Mouse (Mus musculus) limb, embryonic 14.5 days (tissue): Measurements from ENCODE around the gene Plcl2. TPM values are rescaled to one million over a fixed set of nuclear protein-coding genes. Genes with fewer than 3 reads are reported as not detected.
A peak's percentile ranks its signal among the peaks of the same experiment; 100 is the strongest.

ENCODE experiments used
- ATAC-seq: fragments of 200-750 bp; cut with Nextera tagmentation; 2 replicates; pipeline ENCODE4 v1.8.0; 2017; ENCODE audit warnings: low read depth, moderate number of reproducible peaks, moderate TSS enrichment; ENCODE audit not compliant: low FRiP score
- DNase-seq: peaks from one replicate; pipeline ENCODE4 v3.0.0-alpha.2; 2015; ENCODE audit warnings: low spot score
- H3K27ac ChIP-seq: fragments of 300-500 bp; sonication (generic); replicated peaks from 2 replicates; pipeline ENCODE4 v1.5.1; 2014; ENCODE audit warnings: low read depth, mild to moderate bottlenecking, low read length, moderate library complexity, mixed read lengths
- H3K27me3 ChIP-seq: fragments of 300-500 bp; sonication (generic); 2 replicates; pipeline ENCODE4 v1.6.1; 2014; ENCODE audit warnings: low read length, mixed read lengths; ENCODE audit not compliant: control insufficient read depth, insufficient read depth
- H3K36me3 ChIP-seq: fragments of 300-500 bp; sonication (generic); 2 replicates; pipeline ENCODE4 v1.6.1; 2014; ENCODE audit warnings: mild to moderate bottlenecking, low read length, moderate library complexity, mixed read lengths; ENCODE audit not compliant: control insufficient read depth, insufficient read depth
- H3K4me1 ChIP-seq: fragments of 300-500 bp; sonication (generic); 2 replicates; pipeline ENCODE4 v1.6.1; 2014; ENCODE audit warnings: antibody characterized with exemption, low read length, mixed read lengths; ENCODE audit not compliant: control insufficient read depth, insufficient read depth
- H3K4me2 ChIP-seq: fragments of 300-500 bp; sonication (generic); replicated peaks from 2 replicates; pipeline ENCODE4 v1.6.1; 2014; ENCODE audit warnings: low read depth, mild to moderate bottlenecking, low read length, moderate library complexity; ENCODE audit not compliant: severe bottlenecking
- H3K4me3 ChIP-seq: fragments of 300-500 bp; sonication (generic); replicated peaks from 2 replicates; pipeline ENCODE4 v1.5.1; 2014; ENCODE audit warnings: low read length
- H3K9ac ChIP-seq: fragments of 300-500 bp; sonication (generic); 2 replicates; pipeline ENCODE4 v1.6.1; 2014; ENCODE audit warnings: mild to moderate bottlenecking, low read depth, low read length, moderate library complexity; ENCODE audit not compliant: severe bottlenecking
- H3K9me3 ChIP-seq: fragments of 300-500 bp; sonication (generic); 2 replicates; pipeline ENCODE4 v1.6.1; 2016; ENCODE audit warnings: low read length; ENCODE audit not compliant: control insufficient read depth
- POLR2A ChIP-seq: fragments of 200-500 bp; IDR thresholded peaks from 2 replicates; pipeline ENCODE4 v1.8.0; 2012; ENCODE audit warnings: inconsistent platforms, mild to moderate bottlenecking, moderate library complexity, borderline replicate concordance; ENCODE audit not compliant: insufficient read depth, insufficient read length; ENCODE audit errors: extremely low read depth
- WGBS: fragments of 180-500 bp; shearing (Covaris S2); extraction: QIAGEN DNeasy Blood & Tissue Kit; methylation state at CpG from one replicate; pipeline ENCODE4 v1.1.7; 2014; 5-methylcytosine and 5-hydroxymethylcytosine counted together
- polyA plus RNA-seq, 2 experiments: library from polyadenylated mRNA; depleted of rRNA in 1 of 2; stranded (reverse) in 1 of 2; unstranded in 1 of 2; fragments of >200 nt; fragmentation: Nextera tagmentation in 1 of 2; extraction: Ambion mirVana in 1 of 2; gene quantifications; 2 replicates each; pipeline versions ENCODE4 v1.2.1 to v1.2.3; 2012 to 2014

The Plcl2 gene
- polyA plus RNA-seq, 2 experiments, result 4.9 to 6.7 TPM

DNA sequence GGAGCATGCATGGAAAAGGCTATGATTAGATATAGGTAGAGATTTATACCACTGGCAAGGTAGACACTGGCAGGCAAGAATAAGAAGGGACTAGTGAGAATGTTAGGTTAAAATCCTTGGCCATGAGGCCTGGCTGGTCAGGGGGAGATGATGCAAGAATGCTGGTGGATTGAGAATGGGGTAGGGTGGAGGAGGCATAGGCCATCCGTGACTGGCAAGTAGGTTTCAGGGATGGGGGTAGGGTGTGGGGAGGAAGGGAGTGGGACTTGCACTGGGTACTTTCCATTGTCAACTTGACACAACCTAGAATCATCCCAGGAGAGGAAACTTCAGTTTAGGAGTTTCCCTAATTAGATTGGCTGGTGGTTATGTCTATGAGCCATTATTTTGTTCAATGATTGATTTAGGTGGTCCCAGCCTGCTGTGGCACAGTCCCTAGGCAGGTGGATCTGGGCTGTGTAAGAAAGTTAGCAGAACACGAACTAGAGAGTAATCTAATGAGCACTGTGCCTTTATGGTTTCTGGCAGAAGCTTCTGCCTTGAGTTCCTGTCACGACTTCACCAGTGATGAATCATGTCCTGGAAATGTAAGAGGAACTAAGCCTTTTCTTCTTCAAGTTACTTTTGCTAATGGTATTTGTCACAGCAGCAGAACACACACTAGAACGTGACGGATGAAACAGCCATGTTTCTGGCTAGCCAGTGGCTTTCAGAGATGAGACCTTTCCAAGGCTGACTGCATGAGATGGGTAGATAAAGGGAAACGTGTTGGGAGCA lies 4.9 kb upstream of the Plcl2 start:
- no peak overlapping the region for H3K4me3 ChIP-seq
- WGBS, result 80% methylated on average over 6 of the region's 6 CpGs
- ATAC-seq, result no peak

DNA sequence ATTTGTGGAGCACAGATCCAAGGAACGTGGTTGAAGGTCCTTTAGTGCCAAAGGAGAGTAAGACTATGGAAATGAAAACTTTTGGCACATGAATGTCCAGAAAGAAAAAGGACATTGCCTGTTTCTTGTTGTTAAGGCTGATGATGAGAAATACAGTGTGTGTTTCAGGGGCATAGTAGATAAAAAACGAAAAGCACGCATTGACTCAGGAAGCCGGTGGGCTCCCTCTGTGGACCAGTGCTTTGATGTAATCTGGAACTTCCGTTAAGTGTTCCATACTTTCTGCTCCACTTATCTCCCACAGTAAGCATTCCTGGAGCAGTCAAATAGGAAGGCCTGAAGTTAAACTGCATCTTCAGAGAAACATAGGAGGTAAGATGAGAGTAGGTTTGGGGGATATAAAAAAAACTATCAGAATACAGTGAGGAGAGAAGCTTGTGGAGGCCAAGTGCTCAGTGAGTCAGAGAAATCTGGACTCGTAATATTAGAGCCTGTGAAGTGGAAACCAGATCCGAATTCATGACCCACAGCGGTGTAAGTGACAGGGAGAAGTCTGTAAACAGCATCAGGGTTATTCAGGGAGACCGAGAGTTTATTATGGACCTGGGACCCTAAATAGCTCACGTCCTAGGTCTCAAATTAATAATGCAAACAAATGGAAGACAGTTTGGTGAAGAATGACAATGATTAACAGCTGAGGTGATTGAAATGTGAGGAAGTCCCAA lies 3.1 kb upstream of the Plcl2 start:
- H3K4me3 ChIP-seq, result no peak overlapping the region
- WGBS, result 55% methylated on average over 10 of the region's 10 CpGs
- H3K27me3 ChIP-seq, result peaks cover 5% of the 10 kb centered on the region; the same call in 1 of the 2 replicates
- H3K4me1 ChIP-seq, result peaks cover 8% of the 10 kb centered on the region
- no peak overlapping the region for H3K27ac ChIP-seq
- no peak overlapping the region for H3K4me2 ChIP-seq
- no peak for TF ChIP-seq POLR2A
- no peaks in the 10 kb centered on the region for H3K9me3 ChIP-seq
- H3K36me3 ChIP-seq, result no peaks in the 10 kb centered on the region
- ATAC-seq (peak; percentile 39; the same call in 1 of the 2 replicates), DNase-seq (no peak)
- no peak overlapping the region for H3K9ac ChIP-seq

More for the DNA sequence above, 4.9 kb upstream of the Plcl2 start:
- DNase-seq, result no peak
- peaks cover 6% of the 10 kb centered on the region; the same call in 1 of the 2 replicates for H3K4me1 ChIP-seq
- no peak overlapping the region for H3K9ac ChIP-seq
- H3K36me3 ChIP-seq, result no peaks in the 10 kb centered on the region
- no peaks in the 10 kb centered on the region for H3K9me3 ChIP-seq
- H3K4me2 ChIP-seq, result no peak overlapping the region
- no peak overlapping the region for H3K27ac ChIP-seq
- no peak for TF ChIP-seq POLR2A
- peaks cover 5% of the 10 kb centered on the region; the same call in 1 of the 2 replicates for H3K27me3 ChIP-seq

DNA sequence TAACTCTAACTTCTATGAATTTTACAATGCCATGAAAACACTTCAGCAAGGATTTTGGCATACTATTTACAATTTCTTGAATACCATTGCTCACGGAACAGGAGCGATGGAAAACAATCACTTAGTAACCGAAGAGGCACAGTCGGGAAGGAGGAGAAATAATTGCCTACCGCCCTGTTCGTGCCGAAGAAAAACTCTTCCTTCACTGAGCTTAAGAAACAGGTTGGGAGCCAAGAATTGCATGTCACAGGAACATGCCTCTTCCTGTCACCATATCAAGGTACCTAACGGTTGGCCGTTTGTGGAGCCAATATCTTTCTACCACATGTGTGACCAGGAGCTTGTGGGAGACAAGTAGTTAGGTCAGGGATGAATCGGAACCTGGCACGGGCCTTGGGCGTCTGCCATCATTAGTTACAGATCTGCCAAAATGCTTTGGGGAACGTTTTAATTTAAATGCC lies 2.3 kb upstream of the Plcl2 start:
- no peaks in the 10 kb centered on the region for H3K9me3 ChIP-seq
- peaks cover 5% of the 10 kb centered on the region; the same call in 1 of the 2 replicates for H3K27me3 ChIP-seq
- ATAC-seq, result no peak
- no peak overlapping the region for H3K27ac ChIP-seq
- no peaks in the 10 kb centered on the region for H3K36me3 ChIP-seq
- 61% methylated on average over 13 of the region's 13 CpGs for WGBS
- no peak overlapping the region for H3K4me2 ChIP-seq
- H3K4me3 ChIP-seq, result no peak overlapping the region
- peaks cover 8% of the 10 kb centered on the region for H3K4me1 ChIP-seq
- no peak for DNase-seq
- H3K9ac ChIP-seq, result no peak overlapping the region
- no peak for TF ChIP-seq POLR2A

DNA sequence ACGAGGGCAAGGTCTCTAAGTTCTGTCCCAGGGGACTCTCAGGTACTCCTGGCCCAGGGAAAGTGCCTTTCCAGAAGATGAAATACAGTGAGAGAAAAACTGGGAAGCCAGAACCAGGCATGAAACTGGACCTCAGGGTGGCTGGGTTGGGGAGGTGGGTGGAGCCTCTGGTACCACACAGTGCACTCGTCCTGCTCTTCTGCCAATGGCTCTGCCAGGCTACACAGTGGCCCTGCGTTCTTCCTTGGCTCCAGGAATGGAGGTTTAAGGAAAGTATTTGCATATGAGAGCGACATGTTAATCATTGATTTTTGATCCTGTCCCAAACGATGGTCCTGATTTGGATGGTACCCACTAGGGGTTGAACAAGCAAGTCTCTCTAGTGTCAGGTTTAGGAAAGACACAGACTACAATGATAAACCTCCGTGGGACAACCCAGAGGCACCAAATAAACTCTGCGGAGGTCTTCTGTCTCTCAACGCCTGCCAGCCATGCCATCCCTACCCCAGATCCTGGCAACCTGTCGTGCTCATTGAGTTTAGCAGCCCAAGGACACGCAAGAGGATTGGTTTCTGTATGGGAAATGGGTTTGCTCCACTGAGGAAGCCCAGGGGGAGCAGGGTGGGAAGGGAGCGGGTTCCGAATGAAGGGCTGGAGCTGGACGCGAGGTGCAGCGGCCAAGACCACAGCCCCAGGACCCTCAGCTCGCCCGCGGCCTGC lies 988 bp upstream of the Plcl2 start:
- Histone ChIP-seq H3K4me2 (peak overlapping the region; percentile 71), H3K4me1 (peaks cover 8% of the 10 kb centered on the region), H3K9me3 (no peaks in the 10 kb centered on the region), H3K36me3 (no peaks in the 10 kb centered on the region), H3K27ac (no peak overlapping the region), H3K4me3 (peak overlapping the region; percentile 86), H3K9ac (peak overlapping the region; percentile 93), H3K27me3 (peaks cover 5% of the 10 kb centered on the region; the same call in 1 of the 2 replicates)
- 0 out of 2 replicates have a peak, but pooled peaks have one; percentile 7 for ATAC-seq
- no peak for DNase-seq
- 11% methylated on average over 18 of the region's 18 CpGs for WGBS
- no peak for TF ChIP-seq POLR2A
